Mouse (Mus musculus) forebrain, embryonic 11.5 days (tissue): ENCODE measurements at regions not wholly inside any gene's neighbourhood (a gene's known extent, or its start where the extent isn't known, plus 50 kb on each side); places are given as distances from the start of the nearest gene placed in this dataset.

Experiments
- ATAC-seq: fragments of 200-750 bp; cut with Nextera tagmentation; replicated peaks from 2 replicates; pipeline ENCODE4 v1.8.0; 2017; ENCODE audit warnings: moderate TSS enrichment; ENCODE audit not compliant: low FRiP score
- DNase-seq: peaks from one replicate; pipeline ENCODE4 v3.0.0-alpha.2; 2017; ENCODE audit warnings: low spot score
- H3K27ac ChIP-seq: fragments of 300-500 bp; sonication (generic); 2 replicates; pipeline ENCODE4 v1.5.1; 2014; ENCODE audit warnings: low read depth, low read length
- H3K27me3 ChIP-seq: fragments of 300-500 bp; sonication (generic); 2 replicates; pipeline ENCODE4 v1.6.1; 2014; ENCODE audit warnings: mild to moderate bottlenecking, low read length, mixed read lengths; ENCODE audit not compliant: control insufficient read depth, insufficient read depth
- H3K36me3 ChIP-seq: fragments of 300-500 bp; sonication (generic); 2 replicates; pipeline ENCODE4 v1.6.1; 2014; ENCODE audit warnings: mild to moderate bottlenecking, low read length, moderate library complexity, mixed read lengths; ENCODE audit not compliant: control insufficient read depth, insufficient read depth
- H3K4me1 ChIP-seq: fragments of 300-500 bp; sonication (generic); replicated peaks from 2 replicates; pipeline ENCODE4 v1.6.1; 2014; ENCODE audit warnings: low read length, mixed read lengths; ENCODE audit not compliant: control insufficient read depth, insufficient read depth
- H3K4me2 ChIP-seq: fragments of 300-500 bp; sonication (generic); 2 replicates; pipeline ENCODE4 v1.6.1; 2014; ENCODE audit warnings: low read depth, mild to moderate bottlenecking, low read length, moderate library complexity, mixed read lengths; ENCODE audit not compliant: severe bottlenecking
- H3K4me3 ChIP-seq: fragments of 300-500 bp; sonication (generic); 2 replicates; pipeline ENCODE4 v1.5.1; 2014; ENCODE audit warnings: low read depth, low read length
- H3K9ac ChIP-seq: fragments of 300-500 bp; sonication (generic); 2 replicates; pipeline ENCODE4 v1.6.1; 2014; ENCODE audit warnings: low read length
- H3K9me3 ChIP-seq: fragments of 300-500 bp; sonication (generic); 2 replicates; pipeline ENCODE4 v1.6.1; 2016; ENCODE audit warnings: low read length, mixed read lengths; ENCODE audit not compliant: control insufficient read depth
- WGBS: fragments of 180-500 bp; shearing (Covaris S2); extraction: QIAGEN DNeasy Blood & Tissue Kit; methylation state at CpG from one replicate; pipeline ENCODE4 v1.1.7; 2014; 5-methylcytosine and 5-hydroxymethylcytosine counted together

- no peaks in the 10 kb centered on the region for H3K36me3 ChIP-seq
- no peaks in the 10 kb centered on the region for H3K27me3 ChIP-seq
- 93% methylated on average over 4 of the region's 4 CpGs for WGBS
- H3K4me2 ChIP-seq: no peak overlapping the region
- ATAC-seq: no peak
- no peak overlapping the region for H3K27ac ChIP-seq
- no peak for DNase-seq
- no peaks in the 10 kb centered on the region for H3K9me3 ChIP-seq
- no peak overlapping the region for H3K9ac ChIP-seq
- no peak overlapping the region for H3K4me3 ChIP-seq
- no peaks in the 10 kb centered on the region for H3K4me1 ChIP-seq
Measured at GRCm38 (mm10) chr9:85455382-85455781, 128.2 kb upstream of the Tent5a start.

GRCm38 (mm10) chr9:85452196-85452857, 125.2 kb upstream of the Tent5a start:
- Histone ChIP-seq H3K27ac (no peak overlapping the region), H3K36me3 (no peaks in the 10 kb centered on the region)
- no peak for ATAC-seq

DNA sequence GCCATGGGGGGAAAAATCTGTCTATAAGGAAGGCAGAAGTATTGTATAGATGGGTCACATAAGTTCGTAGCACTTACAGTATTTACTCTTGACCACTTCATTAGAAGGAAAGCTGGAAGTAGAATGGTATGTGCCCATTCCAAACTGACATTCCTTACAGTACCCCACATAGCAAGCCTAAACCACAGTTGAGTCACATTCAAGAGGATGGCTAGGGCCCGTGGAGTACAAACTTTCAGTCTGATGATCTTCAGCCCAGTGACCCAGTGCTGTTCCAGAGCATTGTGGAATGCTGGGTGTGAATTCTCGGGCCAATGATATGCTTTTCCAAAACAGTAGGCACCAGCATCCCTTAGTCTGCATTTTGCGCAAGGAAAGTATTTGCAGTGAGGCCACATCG, 124.2 kb upstream of the Tent5a start:
- DNase-seq (no peak), ATAC-seq (no peak)
- Histone ChIP-seq H3K9ac (no peak overlapping the region), H3K4me3 (no peak overlapping the region), H3K27me3 (no peaks in the 10 kb centered on the region), H3K4me2 (no peak overlapping the region), H3K4me1 (no peaks in the 10 kb centered on the region), H3K27ac (no peak overlapping the region), H3K9me3 (no peaks in the 10 kb centered on the region), H3K36me3 (no peaks in the 10 kb centered on the region)
- WGBS: 87% methylated on average over 5 of the region's 5 CpGs

More at GRCm38 (mm10) chr9:85452196-85452857, 125.2 kb upstream of the Tent5a start:
- Histone ChIP-seq H3K27me3 (no peaks in the 10 kb centered on the region), H3K4me3 (no peak overlapping the region), H3K4me1 (no peaks in the 10 kb centered on the region), H3K9me3 (no peaks in the 10 kb centered on the region), H3K9ac (no peak overlapping the region), H3K4me2 (no peak overlapping the region)
- WGBS: 91% methylated on average over 8 of the region's 8 CpGs
- no peak for DNase-seq

GRCm38 (mm10) chr9:85450877-85451276, 123.7 kb upstream of the Tent5a start:
- Histone ChIP-seq H3K4me2 (no peak overlapping the region), H3K4me3 (no peak overlapping the region), H3K27me3 (no peaks in the 10 kb centered on the region), H3K9me3 (no peaks in the 10 kb centered on the region), H3K36me3 (no peaks in the 10 kb centered on the region), H3K27ac (no peak overlapping the region), H3K4me1 (no peaks in the 10 kb centered on the region), H3K9ac (no peak overlapping the region)
- DNase-seq (no peak), ATAC-seq (no peak)

DNA sequence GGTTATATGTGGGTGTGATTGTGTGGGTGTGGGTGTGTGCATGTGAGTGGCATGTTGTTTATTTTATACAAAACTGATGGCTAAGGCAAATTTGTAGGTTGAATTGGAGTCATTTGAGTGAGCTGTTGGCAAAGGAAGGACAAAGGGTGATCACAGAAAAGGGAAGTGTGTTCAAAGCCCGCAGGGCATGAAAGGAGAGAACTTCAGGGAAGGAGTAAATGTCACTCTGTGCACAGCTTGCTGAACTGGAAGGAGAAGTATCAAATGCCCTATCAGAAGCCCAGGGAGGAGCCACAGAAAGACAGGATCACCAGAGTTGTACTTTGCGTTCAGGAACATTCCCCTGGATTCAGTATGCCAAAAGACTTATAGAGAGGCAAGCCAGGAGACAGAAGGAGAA, 122.3 kb upstream of the Tent5a start:
- no peaks in the 10 kb centered on the region for H3K36me3 ChIP-seq
- H3K4me2 ChIP-seq: no peak overlapping the region
- no peak overlapping the region for H3K4me3 ChIP-seq
- no peaks in the 10 kb centered on the region for H3K9me3 ChIP-seq
- 86% methylated on average over 2 of the region's 2 CpGs for WGBS
- no peaks in the 10 kb centered on the region for H3K4me1 ChIP-seq
- ATAC-seq (no peak), DNase-seq (no peak)
- H3K9ac ChIP-seq: no peak overlapping the region
- no peak overlapping the region for H3K27ac ChIP-seq
- no peaks in the 10 kb centered on the region for H3K27me3 ChIP-seq

- H3K27ac ChIP-seq: no peak overlapping the region
- H3K27me3 ChIP-seq: no peaks in the 10 kb centered on the region
- ATAC-seq: no peak
- H3K4me1 ChIP-seq: no peaks in the 10 kb centered on the region
- 76% methylated on average over 4 of the region's 4 CpGs for WGBS
- DNase-seq: no peak
- no peaks in the 10 kb centered on the region for H3K36me3 ChIP-seq
- no peaks in the 10 kb centered on the region for H3K9me3 ChIP-seq
- no peak overlapping the region for H3K9ac ChIP-seq
- H3K4me2 ChIP-seq: no peak overlapping the region
- no peak overlapping the region for H3K4me3 ChIP-seq
Measured at GRCm38 (mm10) chr9:85442761-85443505, 115.8 kb upstream of the Tent5a start.

GRCm38 (mm10) chr9:85439664-85440063, 112.5 kb upstream of the Tent5a start:
- DNase-seq (no peak), ATAC-seq (peak; percentile 80)
- H3K4me3 ChIP-seq: no peak overlapping the region
- H3K4me2 ChIP-seq: no peak overlapping the region
- H3K9ac ChIP-seq: no peak overlapping the region
- WGBS: 38% methylated on average over 1 of the region's 1 CpGs
- H3K27me3 ChIP-seq: no peaks in the 10 kb centered on the region
- no peaks in the 10 kb centered on the region for H3K9me3 ChIP-seq
- no peaks in the 10 kb centered on the region for H3K36me3 ChIP-seq
- H3K27ac ChIP-seq: no peak overlapping the region
- no peaks in the 10 kb centered on the region for H3K4me1 ChIP-seq

DNA sequence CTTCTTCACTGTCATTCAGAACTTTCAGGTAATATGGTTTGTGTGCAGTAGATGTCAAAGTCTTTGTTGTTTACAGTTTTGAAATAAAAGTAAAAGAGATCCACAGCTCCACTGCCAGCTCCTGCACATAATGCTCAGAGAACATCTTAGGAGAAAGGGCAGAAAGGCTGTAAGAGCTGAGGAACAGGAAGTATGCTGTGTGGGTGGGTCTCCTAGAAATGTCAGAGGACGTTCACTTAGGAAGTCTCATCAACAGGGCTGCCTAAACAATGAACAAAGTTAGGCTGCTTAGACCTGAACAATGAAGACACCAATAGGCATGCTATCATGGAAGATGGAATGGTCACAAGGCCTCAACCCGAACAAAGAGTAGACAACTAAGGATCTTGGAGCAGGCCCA, 105.1 kb upstream of the Tent5a start:
- no peaks in the 10 kb centered on the region for H3K36me3 ChIP-seq
- H3K9ac ChIP-seq: no peak overlapping the region
- no peaks in the 10 kb centered on the region for H3K4me1 ChIP-seq
- no peaks in the 10 kb centered on the region for H3K27me3 ChIP-seq
- DNase-seq: no peak
- H3K4me2 ChIP-seq: no peak overlapping the region
- ATAC-seq: no peak
- H3K9me3 ChIP-seq: no peaks in the 10 kb centered on the region
- no peak overlapping the region for H3K4me3 ChIP-seq
- 77% methylated on average over 2 of the region's 2 CpGs for WGBS
- H3K27ac ChIP-seq: no peak overlapping the region

DNA sequence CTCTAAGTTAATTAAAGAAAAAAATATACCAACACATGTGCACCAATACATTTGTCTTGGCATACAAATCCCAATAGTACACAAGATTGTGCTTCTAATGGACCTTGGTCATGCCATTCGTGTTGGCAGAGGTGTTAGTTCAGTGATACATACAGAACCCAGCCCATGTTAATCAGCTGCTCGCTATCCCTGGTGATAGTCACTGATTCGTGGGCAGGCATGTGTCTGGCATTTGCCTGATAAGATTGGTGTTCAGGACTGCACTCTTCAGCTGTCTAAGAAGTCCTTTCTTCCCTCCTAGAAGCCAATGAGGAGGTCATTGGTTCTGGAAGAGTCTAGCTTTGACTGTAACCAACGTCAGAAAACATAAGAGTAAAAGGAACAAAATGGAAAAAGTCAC, 99.7 kb upstream of the Tent5a start:
- no peaks in the 10 kb centered on the region for H3K27me3 ChIP-seq
- no peaks in the 10 kb centered on the region for H3K9me3 ChIP-seq
- no peak overlapping the region for H3K9ac ChIP-seq
- DNase-seq: no peak
- 85% methylated on average over 4 of the region's 4 CpGs for WGBS
- no peaks in the 10 kb centered on the region for H3K4me1 ChIP-seq
- no peak overlapping the region for H3K27ac ChIP-seq
- H3K36me3 ChIP-seq: no peaks in the 10 kb centered on the region
- ATAC-seq: no peak
- H3K4me2 ChIP-seq: no peak overlapping the region
- H3K4me3 ChIP-seq: no peak overlapping the region
